Mouse (Mus musculus) spleen, adult 2 months (tissue): ENCODE measurements at regions not wholly inside any gene's neighbourhood (a gene's known extent, or its start where the extent isn't known, plus 50 kb on each side); places are given as distances from the start of the nearest gene placed in this dataset.

Source experiments
- CTCF ChIP-seq: fragments of 200-500 bp; IDR thresholded peaks from 2 replicates; pipeline ENCODE4 v1.5.1; 2011; ENCODE audit warnings: mild to moderate bottlenecking, inconsistent platforms; ENCODE audit not compliant: insufficient read depth, insufficient read length, insufficient replicate concordance; ENCODE audit errors: extremely low read depth
- POLR2A ChIP-seq: fragments of 200-500 bp; IDR thresholded peaks from 2 replicates; pipeline ENCODE4 v1.6.1; 2011; ENCODE audit warnings: low read depth, low read length, inconsistent platforms

DNA sequence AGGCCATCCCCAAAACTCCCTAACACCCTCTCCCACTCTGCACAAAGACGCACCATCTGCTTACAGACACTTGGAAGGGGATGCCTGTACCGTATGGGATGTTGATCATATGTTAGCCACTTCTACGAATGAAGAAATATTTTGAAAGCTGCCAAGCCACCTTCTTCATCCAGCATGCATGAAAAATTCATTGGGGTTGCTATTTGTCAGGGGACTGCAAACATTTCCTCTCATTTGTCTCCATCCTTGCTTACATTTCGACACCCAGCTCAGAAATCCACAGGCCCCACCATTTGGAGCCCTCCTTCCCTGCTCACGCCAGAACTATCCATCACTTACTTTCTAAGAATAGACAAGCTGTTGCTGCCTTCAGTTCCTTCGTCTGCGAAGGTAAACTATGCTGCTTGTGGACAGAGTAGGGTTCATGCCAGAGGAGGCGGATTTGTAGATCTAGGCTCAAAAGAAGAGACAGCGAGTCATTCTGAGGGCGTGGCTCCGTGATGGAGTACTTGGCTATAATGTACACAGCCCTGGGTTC is 51.2 kb upstream of the Cdh4 start:
- TF ChIP-seq CTCF: no peak
- no peak for TF ChIP-seq POLR2A
